Mouse (Mus musculus): ENCODE results near the gene Ccdc40.

Ccdc40 gene

GRCm38 (mm10) chr11:119228091-119228781 lies at the start of gene Ccdc40, which contains the start of gene Tbc1d16:
Ccdc40 (plus strand) TSS chr11:119228572.
Tbc1d16 (minus strand) TSS chr11:119228499.
- peak; percentile 77 for DNase-seq

DNA sequence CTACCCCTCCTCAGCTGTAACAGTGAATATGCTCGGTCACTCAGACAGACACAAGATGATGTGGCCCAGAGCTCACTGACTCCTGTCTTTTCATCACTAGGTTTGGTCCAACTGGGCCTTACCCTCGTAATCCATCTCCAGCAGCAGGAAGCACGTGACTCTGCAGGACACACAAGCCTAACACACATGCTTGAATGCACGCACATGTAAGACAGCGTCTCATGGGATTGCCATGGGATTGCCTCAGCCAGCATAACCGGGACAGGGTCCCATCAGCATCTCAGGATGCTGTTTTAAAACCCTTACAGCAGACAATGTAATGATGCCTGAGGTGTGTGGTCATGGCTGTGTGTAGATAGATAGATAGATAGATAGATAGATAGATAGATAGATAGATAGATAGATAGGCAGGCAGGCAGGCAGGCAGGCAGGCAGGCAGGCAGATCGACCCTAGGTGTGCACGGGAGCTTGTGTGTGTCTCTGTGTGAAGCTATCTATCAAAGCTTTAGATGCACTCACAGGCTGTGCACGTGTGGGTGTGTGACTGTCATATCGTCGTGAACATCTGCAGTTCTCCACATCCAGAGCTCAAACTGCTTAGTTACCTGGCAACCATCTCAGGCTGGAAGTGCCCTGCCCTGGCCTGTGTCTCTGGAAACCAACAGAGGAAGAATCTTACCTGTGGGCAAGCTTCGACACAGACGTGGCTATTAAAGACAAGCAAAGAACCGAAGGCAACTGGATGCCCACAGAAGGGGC lies 47.4 kb upstream of the Ccdc40 start:
- DNase-seq, result no peak

- DNase-seq, result no peak
Measured at GRCm38 (mm10) chr11:119181861-119182395, 46.4 kb upstream of the Ccdc40 start.

- no peak for DNase-seq
Measured at GRCm38 (mm10) chr11:119183684-119184310, 44.6 kb upstream of the Ccdc40 start.

DNA sequence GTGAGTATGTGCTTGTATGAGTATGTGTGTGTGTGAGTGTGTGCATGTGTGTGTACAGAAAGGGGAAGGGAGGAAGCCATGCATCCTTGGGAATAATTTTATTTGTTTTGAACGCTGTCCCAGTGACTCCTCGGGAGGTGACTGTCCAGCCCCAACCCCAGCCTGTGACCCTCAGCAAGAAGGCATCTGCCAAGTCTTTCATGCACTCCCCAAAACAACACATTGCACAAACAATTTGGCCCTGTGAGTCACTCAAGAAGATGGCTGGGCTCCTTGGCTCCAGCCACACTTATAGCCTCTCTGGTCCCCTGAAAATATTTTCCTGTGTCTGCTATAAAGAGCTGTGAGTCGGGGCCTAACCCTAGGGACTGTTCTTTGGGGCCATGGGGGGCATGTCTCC lies 42.0 kb upstream of the Ccdc40 start:
- no peak for DNase-seq

GRCm38 (mm10) chr11:119186989-119187799 lies 41.2 kb upstream of the Ccdc40 start:
- peak; percentile 79 for DNase-seq

DNA sequence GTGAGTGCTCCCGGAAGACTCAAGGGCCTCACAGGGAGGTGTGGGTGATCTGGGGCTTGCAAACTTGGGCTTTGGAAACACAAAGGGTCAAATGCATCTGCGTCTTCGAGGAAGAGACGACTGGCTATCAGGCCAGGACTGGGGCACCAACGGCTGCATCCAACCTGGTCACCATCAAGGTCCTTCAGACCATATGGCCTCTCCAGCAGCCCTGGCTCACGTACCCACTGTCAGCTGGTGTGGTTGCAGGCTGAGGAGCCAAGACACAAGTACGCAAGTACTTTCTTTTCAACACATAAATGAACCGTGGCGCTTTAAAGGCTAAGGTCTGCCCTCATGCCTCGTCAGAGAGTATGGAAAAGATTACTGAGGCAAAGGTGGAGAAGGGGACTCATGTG lies 40.6 kb upstream of the Ccdc40 start:
- DNase-seq, result no peak

- DNase-seq, result no peak
Measured at GRCm38 (mm10) chr11:119188389-119188788, 40.0 kb upstream of the Ccdc40 start.

GRCm38 (mm10) chr11:119189319-119189718 lies 39.1 kb upstream of the Ccdc40 start:
- DNase-seq, result no peak

GRCm38 (mm10) chr11:119190498-119190897 lies 37.9 kb upstream of the Ccdc40 start:
- peak; percentile 76 for DNase-seq

DNA sequence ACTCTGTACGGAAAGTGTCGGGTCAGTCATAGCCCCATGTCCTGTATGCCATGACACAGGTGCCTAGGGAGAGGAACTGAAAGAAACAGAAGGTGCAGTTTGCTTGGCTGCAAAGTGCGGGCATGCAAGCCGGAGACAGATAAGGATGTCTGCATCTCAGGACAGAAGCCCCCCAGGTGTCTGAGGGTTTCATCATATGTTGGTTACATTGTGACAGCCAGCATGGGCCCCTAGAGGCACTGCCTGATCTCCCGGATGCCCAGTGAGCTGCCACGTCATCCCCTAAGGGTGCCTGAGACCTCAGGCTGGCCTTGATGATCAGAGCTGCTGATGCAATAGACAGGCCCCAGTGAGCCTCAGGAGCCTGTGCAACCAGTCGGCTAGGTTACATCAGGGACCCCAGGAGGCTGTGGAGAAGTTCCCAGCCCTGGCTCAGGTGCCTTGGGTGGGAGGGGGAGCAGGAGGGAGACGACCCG lies 36.7 kb upstream of the Ccdc40 start:
- DNase-seq, result no peak

- no peak for DNase-seq
Measured at GRCm38 (mm10) chr11:119192176-119192575, 36.2 kb upstream of the Ccdc40 start.

GRCm38 (mm10) chr11:119192605-119193004 lies 35.8 kb upstream of the Ccdc40 start:
- no peak for DNase-seq

DNA sequence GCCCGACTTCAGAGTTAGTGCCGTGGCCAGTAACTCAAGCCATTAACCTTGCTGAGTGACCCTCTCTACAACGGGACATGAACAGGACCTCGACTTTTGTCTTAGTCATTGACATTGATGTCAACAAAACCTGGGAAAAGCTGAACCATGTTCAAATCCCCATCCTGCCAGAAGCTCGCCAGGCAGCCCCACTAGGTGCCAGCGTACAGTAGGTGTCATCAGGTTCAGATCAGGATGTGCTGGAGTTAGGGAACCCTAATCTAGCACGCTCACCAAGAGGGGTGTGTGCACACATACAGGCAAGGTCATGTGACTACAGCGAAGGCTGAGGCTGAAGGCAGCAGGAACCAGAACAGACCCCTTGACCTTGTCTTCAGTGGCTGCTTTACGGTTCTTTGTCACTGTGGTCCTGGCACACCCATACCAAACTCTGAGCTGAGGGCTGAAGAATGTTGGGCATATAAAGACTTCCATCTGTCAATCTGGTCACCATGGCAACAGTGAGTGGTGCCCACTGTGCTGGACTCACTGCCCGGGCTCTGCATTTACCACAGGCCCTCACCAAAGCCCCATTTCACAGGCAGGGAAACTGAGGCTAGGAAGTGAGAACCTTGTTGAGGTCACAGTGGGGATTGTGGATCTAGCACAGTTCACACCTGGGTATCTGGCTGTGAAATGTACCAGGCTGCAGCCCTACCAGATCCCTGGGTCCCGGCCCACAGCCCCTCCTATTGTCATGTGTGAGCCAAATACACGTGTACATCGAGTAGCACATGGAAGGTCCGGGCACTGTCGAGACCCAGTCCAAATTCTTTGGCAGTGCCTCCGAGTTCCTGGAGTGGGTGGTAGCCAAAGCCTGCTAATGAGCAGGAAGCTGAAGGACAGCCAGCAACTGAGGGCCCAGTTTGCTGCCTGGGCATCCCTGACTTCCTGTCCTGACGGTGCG lies 30.5 kb upstream of the Ccdc40 start:
- DNase-seq, result no peak

DNA sequence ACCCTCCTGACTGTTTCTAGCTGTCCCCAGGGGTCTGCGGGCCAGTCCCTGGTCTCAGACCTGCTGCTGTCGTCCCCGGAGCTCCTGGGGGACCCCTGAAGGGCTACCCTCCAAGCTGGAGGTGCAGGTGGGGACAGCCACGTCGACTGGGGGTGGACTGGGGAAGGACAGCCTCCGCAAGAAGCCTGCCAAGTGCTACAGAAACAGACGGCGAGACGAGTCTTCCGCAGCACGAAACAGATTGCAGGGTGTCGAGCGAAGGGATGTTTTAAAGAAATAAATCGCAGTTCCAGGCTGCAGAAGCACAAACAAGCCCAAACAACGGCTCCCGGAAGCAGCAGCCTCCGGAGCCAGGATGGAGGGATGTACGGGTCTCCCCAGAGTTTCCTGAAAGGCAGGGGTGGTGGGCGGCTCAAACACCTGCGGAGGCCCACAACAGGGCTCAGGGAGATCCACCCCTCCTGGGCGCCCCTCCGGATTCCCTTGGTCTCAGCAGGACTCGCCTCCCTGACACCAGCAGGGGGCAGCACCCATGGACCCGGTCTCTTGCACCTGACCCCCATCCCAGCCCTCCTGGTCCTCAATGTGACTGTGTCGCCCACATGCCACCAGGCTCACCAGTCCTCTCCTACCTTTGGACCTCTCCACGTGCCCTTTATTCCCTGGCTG lies 29.7 kb upstream of the Ccdc40 start:
- DNase-seq, result peak; percentile 62

DNA sequence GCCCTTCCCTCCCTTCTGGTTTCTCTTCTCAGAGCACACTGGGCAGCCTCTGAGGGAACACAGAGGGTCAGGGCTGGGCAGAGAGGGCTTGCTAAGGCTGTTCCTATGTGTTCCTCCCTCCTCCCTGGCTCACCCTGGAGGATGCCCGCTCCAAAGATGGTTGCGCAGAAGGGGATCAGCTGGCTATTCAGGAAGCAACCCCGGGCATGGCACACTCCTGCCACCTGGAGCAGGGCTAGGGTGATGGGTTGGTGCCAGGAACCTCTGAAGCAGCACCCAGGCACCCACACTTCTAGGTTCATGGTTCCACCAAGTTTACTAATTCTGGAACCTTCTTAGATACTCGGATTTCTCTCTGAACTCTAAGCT lies 29.2 kb upstream of the Ccdc40 start:
- DNase-seq, result no peak

DNA sequence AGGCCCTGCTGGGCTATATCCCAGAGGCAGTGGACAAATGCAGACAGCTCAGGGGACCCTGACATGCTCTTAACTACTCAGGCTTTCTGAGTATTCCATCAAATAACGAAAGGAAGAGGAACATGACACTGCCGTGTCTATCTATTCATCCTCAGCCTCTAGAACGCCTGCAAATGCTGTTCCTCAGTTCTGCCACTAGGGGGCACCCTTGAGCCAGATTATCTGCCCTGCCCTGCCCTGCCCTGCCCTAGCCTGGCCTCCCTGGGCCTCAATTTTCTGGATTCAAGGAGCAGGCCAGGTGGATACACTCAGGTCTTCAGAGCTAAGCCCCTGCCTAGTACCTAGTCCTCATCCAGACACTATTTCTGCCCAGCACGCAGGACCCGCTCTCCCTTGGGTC lies 24.9 kb upstream of the Ccdc40 start:
- DNase-seq, result peak; percentile 43

- DNase-seq, result no peak
Measured at GRCm38 (mm10) chr11:119205738-119206137, 22.6 kb upstream of the Ccdc40 start.

DNA sequence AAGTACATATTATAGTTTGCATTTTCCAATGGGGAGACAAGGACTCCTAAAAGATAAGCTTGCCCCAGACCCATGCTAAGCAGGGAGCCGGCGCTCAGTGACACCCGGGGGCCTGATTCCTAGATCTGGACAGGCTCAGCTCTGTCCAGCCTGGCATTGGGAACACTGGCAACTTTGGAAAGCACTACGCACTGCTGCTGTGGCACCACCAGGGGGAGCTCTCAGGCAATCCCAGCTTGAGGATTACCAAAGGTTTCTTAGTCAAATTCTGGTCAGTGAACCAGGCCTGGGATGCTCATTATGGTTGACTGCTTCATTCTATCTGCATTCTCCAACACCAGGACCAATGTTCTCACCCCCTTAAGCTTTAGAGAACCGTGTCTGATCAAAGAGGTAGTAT lies 21.8 kb upstream of the Ccdc40 start:
- peak; percentile 54 for DNase-seq

DNA sequence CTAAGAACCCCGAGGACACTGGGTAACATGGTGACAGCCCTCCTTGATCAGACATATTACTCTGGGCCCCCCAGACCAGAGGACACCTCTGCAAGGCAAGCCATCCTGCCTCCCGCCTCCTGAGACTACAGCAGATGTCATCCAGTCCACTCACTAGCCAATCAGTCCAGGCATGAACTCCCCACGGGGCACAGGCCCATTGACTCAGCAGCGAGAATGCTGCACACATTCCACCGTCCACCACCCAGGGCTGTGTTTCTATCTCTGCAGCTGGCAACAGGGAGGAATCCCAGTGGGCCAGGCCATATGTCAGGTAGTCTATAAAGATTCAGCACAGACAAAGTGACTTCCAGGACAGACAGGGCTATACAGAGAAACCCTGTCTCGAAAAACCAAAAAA lies 20.4 kb upstream of the Ccdc40 start:
- DNase-seq, result no peak

DNA sequence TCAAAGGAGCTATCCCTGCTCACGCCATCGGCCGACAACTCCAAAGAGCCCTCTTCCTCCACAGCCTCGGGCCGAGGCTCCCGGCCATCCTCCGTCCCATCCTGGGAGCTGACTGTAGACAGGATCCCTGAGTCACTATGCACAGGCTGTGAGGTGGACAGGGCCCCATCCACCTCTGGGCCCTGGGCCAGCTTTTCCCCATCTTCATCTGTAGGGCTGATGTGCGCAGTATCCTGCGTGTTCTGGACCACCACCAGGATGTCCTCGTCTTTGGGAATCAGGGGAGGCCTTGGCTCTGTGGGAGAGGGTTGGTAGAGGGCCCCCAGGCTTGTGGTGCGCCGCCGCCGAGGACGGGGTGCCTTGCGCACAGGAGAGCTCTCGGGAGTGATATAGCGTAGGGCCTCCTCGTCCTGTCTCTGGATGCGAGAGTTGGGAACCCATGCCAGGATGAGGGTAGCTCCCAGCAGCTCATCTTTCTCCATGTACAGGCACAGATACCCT lies 19.5 kb upstream of the Ccdc40 start:
- no peak for DNase-seq
